Mouse (Mus musculus): ENCODE results near the gene Phf13.

Phf13 gene

GRCm38 (mm10) chr4:151996173-151996950 is at the start of gene Phf13:
TSS of gene Phf13 (minus strand) at chr4:151996258.
- H3K36me3 ChIP-seq (ENCODE audit: insufficient read depth, low read length), result peaks cover 26% of the 10 kb centered on the region
- H3K4me3 ChIP-seq (replicated peaks; ENCODE audit: low read length), result peak within 1 kb of the TSS; percentile 97
- TF ChIP-seq POU5F1 (IDR thresholded peaks at IDR 0.05; ENCODE audit: borderline replicate concordance, low read length) (no peak), NANOG (IDR thresholded peaks at IDR 0.05; ENCODE audit: borderline replicate concordance, low read length) (no peak), CTCF (conservative IDR thresholded peaks at IDR 0.05; ENCODE audit: low read length) (no peak)
- H3K4me1 ChIP-seq (replicated peaks; ENCODE audit: low read depth, low read length), result peaks cover 73% of the 10 kb centered on the region
- H3K9me3 ChIP-seq (ENCODE audit: low read length), result no peaks in the 10 kb centered on the region
- peaks cover 38% of the 10 kb centered on the region for H3K27me3 ChIP-seq (ENCODE audit: insufficient read depth, low read length)

- Histone ChIP-seq H3K4me3 (replicated peaks; ENCODE audit: low read length) (peak overlapping the region; percentile 13; the same call in 1 of the 2 replicates), H3K4me1 (replicated peaks; ENCODE audit: low read depth, low read length) (peaks cover 72% of the 10 kb centered on the region), H3K27me3 (ENCODE audit: insufficient read depth, low read length) (no peaks in the 10 kb centered on the region), H3K36me3 (ENCODE audit: insufficient read depth, low read length) (peaks cover 93% of the 10 kb centered on the region), H3K9me3 (ENCODE audit: low read length) (no peaks in the 10 kb centered on the region)
- TF ChIP-seq CTCF (conservative IDR thresholded peaks at IDR 0.05; ENCODE audit: low read length) (no peak), NANOG (IDR thresholded peaks at IDR 0.05; ENCODE audit: borderline replicate concordance, low read length) (no peak), POU5F1 (IDR thresholded peaks at IDR 0.05; ENCODE audit: borderline replicate concordance, low read length) (no peak)
Measured at GRCm38 (mm10) chr4:152044609-152045008, 48.6 kb upstream of the Phf13 start.

- H3K36me3 ChIP-seq (ENCODE audit: insufficient read depth, low read length), result peaks cover 80% of the 10 kb centered on the region
Measured at GRCm38 (mm10) chr4:152043171-152043570, 47.1 kb upstream of the Phf13 start.

GRCm38 (mm10) chr4:152041924-152042641 is 46.0 kb upstream of the Phf13 start:
- Histone ChIP-seq H3K36me3 (ENCODE audit: insufficient read depth, low read length) (peaks cover 69% of the 10 kb centered on the region), H3K4me1 (replicated peaks; ENCODE audit: low read depth, low read length) (peaks cover 81% of the 10 kb centered on the region), H3K4me3 (replicated peaks; ENCODE audit: low read length) (peak overlapping the region; percentile 99), H3K27me3 (ENCODE audit: insufficient read depth, low read length) (no peaks in the 10 kb centered on the region), H3K9me3 (ENCODE audit: low read length) (no peaks in the 10 kb centered on the region)
- TF ChIP-seq POU5F1 (IDR thresholded peaks at IDR 0.05; ENCODE audit: borderline replicate concordance, low read length) (no peak), CTCF (conservative IDR thresholded peaks at IDR 0.05; ENCODE audit: low read length) (no peak), NANOG (IDR thresholded peaks at IDR 0.05; ENCODE audit: borderline replicate concordance, low read length) (no peak)

More at GRCm38 (mm10) chr4:152043171-152043570, 47.1 kb upstream of the Phf13 start:
- Histone ChIP-seq H3K4me3 (replicated peaks; ENCODE audit: low read length) (peak overlapping the region; percentile 26; the same call in 1 of the 2 replicates), H3K9me3 (ENCODE audit: low read length) (no peaks in the 10 kb centered on the region), H3K4me1 (replicated peaks; ENCODE audit: low read depth, low read length) (peaks cover 80% of the 10 kb centered on the region), H3K27me3 (ENCODE audit: insufficient read depth, low read length) (no peaks in the 10 kb centered on the region)
- no peak for TF ChIP-seq CTCF (conservative IDR thresholded peaks at IDR 0.05; ENCODE audit: low read length)
- no peak for TF ChIP-seq POU5F1 (IDR thresholded peaks at IDR 0.05; ENCODE audit: borderline replicate concordance, low read length)
- peak; percentile 10; the same call in 1 of the 2 replicates for TF ChIP-seq NANOG (IDR thresholded peaks at IDR 0.05; ENCODE audit: borderline replicate concordance, low read length)

- peaks cover 47% of the 10 kb centered on the region for H3K36me3 ChIP-seq (ENCODE audit: insufficient read depth, low read length)
- peak overlapping the region; percentile 99 for H3K4me3 ChIP-seq (replicated peaks; ENCODE audit: low read length)
- H3K4me1 ChIP-seq (replicated peaks; ENCODE audit: low read depth, low read length), result peaks cover 73% of the 10 kb centered on the region
- TF ChIP-seq POU5F1 (IDR thresholded peaks at IDR 0.05; ENCODE audit: borderline replicate concordance, low read length), result no peak
- no peak for TF ChIP-seq NANOG (IDR thresholded peaks at IDR 0.05; ENCODE audit: borderline replicate concordance, low read length)
- no peak for TF ChIP-seq CTCF (conservative IDR thresholded peaks at IDR 0.05; ENCODE audit: low read length)
- no peaks in the 10 kb centered on the region for H3K9me3 ChIP-seq (ENCODE audit: low read length)
- no peaks in the 10 kb centered on the region for H3K27me3 ChIP-seq (ENCODE audit: insufficient read depth, low read length)
Measured at GRCm38 (mm10) chr4:152039831-152040310, 43.8 kb upstream of the Phf13 start.

- peaks cover 3% of the 10 kb centered on the region; the same call in 1 of the 2 replicates for H3K27me3 ChIP-seq (ENCODE audit: insufficient read depth, low read length)
Measured at GRCm38 (mm10) chr4:152038985-152039830, 43.1 kb upstream of the Phf13 start, which contains the start of gene Nol9. TSS of gene Nol9 (plus strand) at chr4:152039321.

GRCm38 (mm10) chr4:152038225-152038984 is 42.3 kb upstream of the Phf13 start, which contains the start of gene Tas1r1:
TSS of gene Tas1r1 (minus strand) at chr4:152038568.
- Histone ChIP-seq H3K27me3 (ENCODE audit: insufficient read depth, low read length) (peaks cover 11% of the 10 kb centered on the region), H3K4me1 (replicated peaks; ENCODE audit: low read depth, low read length) (peaks cover 66% of the 10 kb centered on the region), H3K4me3 (replicated peaks; ENCODE audit: low read length) (peak within 1 kb of the TSS; percentile 99), H3K9me3 (ENCODE audit: low read length) (no peaks in the 10 kb centered on the region), H3K36me3 (ENCODE audit: insufficient read depth, low read length) (peaks cover 32% of the 10 kb centered on the region)
- TF ChIP-seq CTCF (conservative IDR thresholded peaks at IDR 0.05; ENCODE audit: low read length) (no peak), POU5F1 (IDR thresholded peaks at IDR 0.05; ENCODE audit: borderline replicate concordance, low read length) (no peak), NANOG (IDR thresholded peaks at IDR 0.05; ENCODE audit: borderline replicate concordance, low read length) (no peak)

More at GRCm38 (mm10) chr4:152038985-152039830, 43.1 kb upstream of the Phf13 start, which contains the start of gene Nol9:
- H3K4me3 ChIP-seq (replicated peaks; ENCODE audit: low read length), result peak within 1 kb of the TSS; percentile 99
- H3K9me3 ChIP-seq (ENCODE audit: low read length), result no peaks in the 10 kb centered on the region
- peaks cover 66% of the 10 kb centered on the region for H3K4me1 ChIP-seq (replicated peaks; ENCODE audit: low read depth, low read length)
- TF ChIP-seq POU5F1 (IDR thresholded peaks at IDR 0.05; ENCODE audit: borderline replicate concordance, low read length) (no peak), CTCF (conservative IDR thresholded peaks at IDR 0.05; ENCODE audit: low read length) (peak; percentile 26)
- peaks cover 40% of the 10 kb centered on the region for H3K36me3 ChIP-seq (ENCODE audit: insufficient read depth, low read length)

All from E14TG2a.4 (cell line).